Mouse (Mus musculus) cortical plate, adult 2 months (tissue): ENCODE results near the gene Bax.

ENCODE experiments used
- CTCF ChIP-seq: fragments of 200-500 bp; IDR thresholded peaks from 2 replicates; pipeline ENCODE4 v1.5.1; 2011; ENCODE audit warnings: mild to moderate bottlenecking, control low read depth, low read length; ENCODE audit not compliant: insufficient read depth; ENCODE audit errors: extremely low read depth
- POLR2A ChIP-seq: fragments of 200-500 bp; IDR thresholded peaks from 2 replicates; pipeline ENCODE4 v1.6.1; 2011; ENCODE audit warnings: mild to moderate bottlenecking, low read length, control low read depth; ENCODE audit not compliant: insufficient read depth; ENCODE audit errors: extremely low read depth

DNA sequence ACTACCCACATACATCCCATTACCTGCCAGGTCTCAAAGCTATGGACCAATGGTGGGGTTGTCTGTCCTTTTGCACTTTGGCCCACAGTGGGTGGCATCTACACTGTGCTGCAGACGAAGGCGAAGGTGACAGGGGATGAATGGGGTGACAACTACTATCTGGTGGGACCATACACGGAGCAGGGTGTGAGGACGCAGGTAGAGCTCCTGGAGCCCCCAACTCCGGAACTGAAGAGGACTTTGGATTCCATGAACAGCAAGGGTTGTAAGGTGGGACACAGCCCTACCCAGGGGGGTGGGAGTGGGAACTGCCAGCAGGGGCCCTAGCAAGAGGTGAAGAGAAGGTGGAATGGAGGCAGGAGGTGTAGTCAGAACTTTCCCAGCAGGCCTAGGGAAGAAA is 30.3 kb downstream of the Bax start:
- no peak for TF ChIP-seq POLR2A
- no peak for TF ChIP-seq CTCF
